Mouse (Mus musculus): ENCODE data around the gene Olfr1487. TPM values are rescaled to one million over a fixed set of nuclear protein-coding genes. Genes with fewer than 3 reads are reported as not detected.
"Not testable (repeated sequence)": the region's sequence is repeated elsewhere in the genome, so short reads cannot be mapped to it uniquely, and the experiment has no call there.

Olfr1487 gene
- not detected in 2 replicates for polyA plus RNA-seq (2016; fragmentation: Nextera tagmentation; extraction: Ambion mirVana)

DNA sequence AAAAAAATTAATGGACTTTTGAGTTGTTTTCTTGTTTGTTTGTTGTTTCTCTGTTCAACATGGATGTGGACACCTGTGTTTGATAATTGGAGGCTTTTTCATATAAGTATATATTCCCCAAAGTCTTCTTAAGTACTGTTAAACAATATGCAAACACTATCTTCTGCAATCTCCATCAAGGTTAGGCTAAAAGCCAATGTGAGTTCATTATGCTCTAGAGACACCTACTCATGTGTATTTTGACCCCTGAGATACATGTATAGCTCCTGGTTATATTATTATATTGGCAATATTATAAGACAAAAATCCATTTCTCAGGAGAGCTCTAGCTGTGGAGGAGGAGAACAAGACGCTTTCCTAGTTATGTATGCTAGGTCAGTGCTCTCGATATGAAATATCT lies at the start of gene Olfr1487:
Gene Olfr1487, plus strand, starts transcription at position 301 of the 400 bp plus-strand sequence.
- not testable (repeated sequence) for H3K36me3 ChIP-seq

DNA sequence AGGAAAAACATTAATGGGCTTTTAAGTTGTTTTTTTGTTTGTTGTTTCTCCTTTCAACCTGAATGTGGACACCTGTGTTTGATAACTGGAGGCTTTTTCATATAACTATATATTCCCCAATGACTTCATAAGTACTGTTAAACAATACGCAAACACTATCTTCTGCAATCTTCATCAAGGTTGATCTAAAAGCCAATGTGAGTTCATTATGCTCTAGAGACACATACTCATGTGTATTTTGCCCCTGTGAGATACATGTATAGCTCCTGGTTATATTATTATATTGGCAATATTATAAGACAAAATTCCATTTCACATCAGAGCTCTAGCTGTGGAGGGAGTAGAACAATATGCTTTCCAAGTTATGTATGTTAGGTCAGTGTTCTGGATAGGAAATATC lies 34.0 kb upstream of the Olfr1487 start, which contains the start of gene Olfr1484:
Gene Olfr1484, plus strand, starts transcription at position 301 of the 400 bp plus-strand sequence.
- peaks cover 3% of the 10 kb centered on the region; the same call in 1 of the 2 replicates for H3K9me3 ChIP-seq (replicated peaks)
- no peak for ATAC-seq (ENCODE audit: insufficient number of reproducible peaks, low FRiP score)
- H3K4me1 ChIP-seq (replicated peaks): no peaks in the 10 kb centered on the region
- H3K27ac ChIP-seq (ENCODE audit: poor library complexity, severe bottlenecking): no peak within 1 kb of the TSS
- H3K27me3 ChIP-seq (replicated peaks): no peaks in the 10 kb centered on the region
- no peak within 1 kb of the TSS for H3K9ac ChIP-seq
- WGBS: 85% methylated on average over 1 of the region's 1 CpGs
- H3K4me2 ChIP-seq: no peak within 1 kb of the TSS
- no peak within 1 kb of the TSS for H3K4me3 ChIP-seq
- H3K36me3 ChIP-seq: no peaks in the 10 kb centered on the region

More for the DNA sequence above, at the start of gene Olfr1487:
- H3K9ac ChIP-seq; H3K4me3 ChIP-seq; ATAC-seq (ENCODE audit: insufficient number of reproducible peaks, low FRiP score); H3K27ac ChIP-seq (ENCODE audit: poor library complexity, severe bottlenecking); H3K4me2 ChIP-seq; H3K4me1 ChIP-seq (replicated peaks); H3K27me3 ChIP-seq (replicated peaks): not testable (repeated sequence)
- WGBS: 83% methylated on average over 2 of the region's 2 CpGs
- H3K9me3 ChIP-seq (replicated peaks): peaks cover 14% of the 10 kb centered on the region; the same call in 1 of the 2 replicates

DNA sequence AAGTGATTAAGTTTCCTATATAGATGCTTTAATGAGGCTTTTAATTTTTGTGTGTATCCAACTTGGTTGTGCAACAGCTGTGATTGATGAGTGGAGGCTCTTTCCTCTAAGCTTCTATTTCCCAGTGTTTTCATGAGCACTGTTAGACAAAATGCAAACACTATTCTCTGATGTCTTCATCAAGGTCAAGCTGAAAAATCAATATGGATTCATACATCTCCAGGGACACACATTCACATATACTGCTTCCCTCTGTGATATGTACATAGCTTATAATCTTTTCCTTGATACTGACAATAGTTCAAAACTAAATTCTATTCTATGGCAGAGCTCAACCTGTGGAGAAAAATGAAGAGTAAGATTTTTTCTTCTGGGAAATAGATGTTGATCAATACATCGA lies 14.1 kb downstream of the Olfr1487 start, which contains the start of gene Olfr1489:
Gene Olfr1489, plus strand, starts transcription at position 301 of the 400 bp plus-strand sequence.
- Histone ChIP-seq H3K36me3 (no peaks in the 10 kb centered on the region), H3K9me3 (replicated peaks) (peaks cover 12% of the 10 kb centered on the region), H3K9ac (no peak within 1 kb of the TSS), H3K4me1 (replicated peaks) (no peaks in the 10 kb centered on the region), H3K27me3 (replicated peaks) (no peaks in the 10 kb centered on the region), H3K27ac (ENCODE audit: poor library complexity, severe bottlenecking) (no peak within 1 kb of the TSS), H3K4me2 (no peak within 1 kb of the TSS), H3K4me3 (no peak within 1 kb of the TSS)
- ATAC-seq (ENCODE audit: insufficient number of reproducible peaks, low FRiP score): no peak
- 68% methylated on average over 1 of the region's 1 CpGs for WGBS

DNA sequence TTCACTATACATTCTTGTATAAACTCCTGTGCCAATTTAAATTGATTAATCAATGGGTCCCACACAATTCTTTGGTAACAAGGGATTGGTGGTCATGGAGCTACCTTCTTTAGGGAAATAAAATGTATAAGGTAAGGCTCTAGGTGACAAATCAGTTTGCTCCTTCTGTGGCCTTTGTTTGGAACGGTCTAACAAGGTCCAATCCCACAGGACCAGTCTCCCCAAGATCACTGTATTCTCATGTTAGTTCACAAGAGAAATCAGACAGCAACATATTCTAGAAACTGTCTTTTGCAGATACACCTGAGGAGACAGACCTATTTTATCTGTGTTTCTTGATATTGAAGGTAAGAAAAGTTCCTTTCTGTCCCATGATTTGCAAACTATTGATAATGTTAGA lies 33.6 kb downstream of the Olfr1487 start, which contains the start of gene Olfr1490:
Gene Olfr1490, plus strand, starts transcription at position 301 of the 400 bp plus-strand sequence.
- Histone ChIP-seq H3K27me3 (replicated peaks) (no peaks in the 10 kb centered on the region), H3K4me3 (no peak within 1 kb of the TSS), H3K4me2 (no peak within 1 kb of the TSS), H3K9ac (no peak within 1 kb of the TSS), H3K36me3 (no peaks in the 10 kb centered on the region), H3K4me1 (replicated peaks) (no peaks in the 10 kb centered on the region), H3K27ac (ENCODE audit: poor library complexity, severe bottlenecking) (no peak within 1 kb of the TSS), H3K9me3 (replicated peaks) (peaks cover 18% of the 10 kb centered on the region)
- WGBS: 56% methylated on average over 1 of the region's 1 CpGs
- no peak for ATAC-seq (ENCODE audit: insufficient number of reproducible peaks, low FRiP score)

Small RNA genes lying within 50 kb of the gene (microRNA-seq; reads per million reads assigned to microRNA genes)
- gene Gm22323 (not detected), gene Gm23931 (not detected)

Other genes starting within 250 kb of the Olfr1487 start
- not detected in 2 replicates for gene Olfr1469, start 209.5 kb upstream of the Olfr1487 start, polyA plus RNA-seq (2016; fragmentation: Nextera tagmentation; extraction: Ambion mirVana)
- not detected in 2 replicates for gene Olfr1471, start 174.0 kb upstream of the Olfr1487 start, polyA plus RNA-seq (2016; fragmentation: Nextera tagmentation; extraction: Ambion mirVana)
- not detected in 2 replicates for gene Olfr1472, start 161.3 kb upstream of the Olfr1487 start, polyA plus RNA-seq (2016; fragmentation: Nextera tagmentation; extraction: Ambion mirVana)
- not detected in 2 replicates for gene Olfr1474, start 147.8 kb upstream of the Olfr1487 start, polyA plus RNA-seq (2016; fragmentation: Nextera tagmentation; extraction: Ambion mirVana)
- gene Olfr1475, start 137.2 kb upstream of the Olfr1487 start, polyA plus RNA-seq (2016; fragmentation: Nextera tagmentation; extraction: Ambion mirVana): not detected in 2 replicates
- gene Olfr1477, start 116.8 kb upstream of the Olfr1487 start, polyA plus RNA-seq (2016; fragmentation: Nextera tagmentation; extraction: Ambion mirVana): not detected in 2 replicates
- gene Olfr1480, start 89.5 kb upstream of the Olfr1487 start, polyA plus RNA-seq (2016; fragmentation: Nextera tagmentation; extraction: Ambion mirVana): not detected in 2 replicates
- gene Olfr1484, start 33.9 kb upstream of the Olfr1487 start, polyA plus RNA-seq (2016; fragmentation: Nextera tagmentation; extraction: Ambion mirVana): not detected in 2 replicates
- not detected in 2 replicates for gene Olfr1489, start 14.2 kb downstream of the Olfr1487 start, polyA plus RNA-seq (2016; fragmentation: Nextera tagmentation; extraction: Ambion mirVana)
- gene Olfr1490, start 33.7 kb downstream of the Olfr1487 start, polyA plus RNA-seq (2016; fragmentation: Nextera tagmentation; extraction: Ambion mirVana): not detected in 2 replicates
- not detected in 2 replicates for gene Olfr1491, start 79.9 kb downstream of the Olfr1487 start, polyA plus RNA-seq (2016; fragmentation: Nextera tagmentation; extraction: Ambion mirVana)
- not detected in 2 replicates for gene Olfr1493-ps1, start 105.9 kb downstream of the Olfr1487 start, polyA plus RNA-seq (2016; fragmentation: Nextera tagmentation; extraction: Ambion mirVana)
- gene Olfr1494, start 122.4 kb downstream of the Olfr1487 start, polyA plus RNA-seq (2016; fragmentation: Nextera tagmentation; extraction: Ambion mirVana): not detected in 2 replicates
- gene Olfr1495, start 147.2 kb downstream of the Olfr1487 start, polyA plus RNA-seq (2016; fragmentation: Nextera tagmentation; extraction: Ambion mirVana): not detected in 2 replicates
- gene Olfr1496, start 160.5 kb downstream of the Olfr1487 start, polyA plus RNA-seq (2016; fragmentation: Nextera tagmentation; extraction: Ambion mirVana): not detected in 2 replicates
- not detected in 2 replicates for gene Olfr1497, start 180.8 kb downstream of the Olfr1487 start, polyA plus RNA-seq (2016; fragmentation: Nextera tagmentation; extraction: Ambion mirVana)
- gene Olfr1499, start 202.1 kb downstream of the Olfr1487 start, polyA plus RNA-seq (2016; fragmentation: Nextera tagmentation; extraction: Ambion mirVana): not detected in 2 replicates
- not detected in 2 replicates for gene Olfr1500, start 213.1 kb downstream of the Olfr1487 start, polyA plus RNA-seq (2016; fragmentation: Nextera tagmentation; extraction: Ambion mirVana)
- gene Olfr1501, start 233.3 kb downstream of the Olfr1487 start, polyA plus RNA-seq (2016; fragmentation: Nextera tagmentation; extraction: Ambion mirVana): not detected in 2 replicates
- gene Olfr1502, start 244.4 kb downstream of the Olfr1487 start, polyA plus RNA-seq (2016; fragmentation: Nextera tagmentation; extraction: Ambion mirVana): not detected in 2 replicates